Mouse (Mus musculus): ENCODE measurements around the gene Wdfy2. TPM values are rescaled to one million over a fixed set of nuclear protein-coding genes. Genes with fewer than 3 reads are reported as not detected.
A peak's percentile ranks its signal among the peaks of the same experiment; 100 is the strongest.

Wdfy2 gene
- polyA plus RNA-seq (2012; fragmentation: generic; extraction: Trizol) = 4.8 TPM
- long read RNA-seq, experiment 1, partial matches to known transcripts = 0 of 2 reads
- long read RNA-seq, experiment 1, other reads (novel, unspliced or antisense) = 2 of 2 reads
- long read RNA-seq, experiment 2, full-length matches to known transcripts = 30 of 45 reads
- long read RNA-seq, experiment 2, partial matches to known transcripts = 2 of 45 reads
- long read RNA-seq, experiment 2, other reads (novel, unspliced or antisense) = 13 of 45 reads

- TF ChIP-seq MYOG (IDR thresholded peaks at IDR 0.05; ENCODE audit: control insufficient read depth, extremely low read depth, insufficient read length) = no peak
- TF ChIP-seq USF1 (IDR thresholded peaks at IDR 0.05; ENCODE audit: low read depth) = no peak
- TF ChIP-seq FOSL1 (IDR thresholded peaks at IDR 0.05; ENCODE audit: insufficient read depth, low read length, poor library complexity, severe bottlenecking) = no peak
- TF ChIP-seq CTCF (IDR thresholded peaks at IDR 0.05; ENCODE audit: control insufficient read depth, insufficient read depth, insufficient read length) = no peak
- H3K4me3 ChIP-seq (ENCODE audit: insufficient read depth, poor library complexity, severe bottlenecking) = peak within 1 kb of the TSS; percentile 84
- H3K79me2 ChIP-seq (ENCODE audit: control insufficient read depth, insufficient read depth) = peaks cover 52% of the 10 kb centered on the region
- H3K79me3 ChIP-seq (ENCODE audit: low read depth) = peaks cover 24% of the 10 kb centered on the region
- no peaks in the 10 kb centered on the region for H3K27me3 ChIP-seq (ENCODE audit: control insufficient read depth, insufficient read depth, insufficient read length)
- H3ac ChIP-seq (ENCODE audit: control insufficient read depth, insufficient read length, low read depth) = peak within 1 kb of the TSS; percentile 89
- H3K36me3 ChIP-seq (ENCODE audit: control insufficient read depth, insufficient read depth) = no peaks in the 10 kb centered on the region
Observed at GRCm38 (mm10) chr14:62837641-62838252, at the start of gene Wdfy2. Gene Wdfy2 (plus strand): TSS chr14:62837678.

GRCm38 (mm10) chr14:62789282-62789681, 48.2 kb upstream of the Wdfy2 start:
- Histone ChIP-seq H3K36me3 (ENCODE audit: control insufficient read depth, insufficient read depth) (no peaks in the 10 kb centered on the region), H3ac (ENCODE audit: control insufficient read depth, insufficient read length, low read depth) (no peak overlapping the region), H3K79me2 (ENCODE audit: control insufficient read depth, insufficient read depth) (no peaks in the 10 kb centered on the region), H3K4me3 (ENCODE audit: insufficient read depth, poor library complexity, severe bottlenecking) (no peak overlapping the region), H3K27me3 (ENCODE audit: control insufficient read depth, insufficient read depth, insufficient read length) (no peaks in the 10 kb centered on the region), H3K79me3 (ENCODE audit: low read depth) (no peaks in the 10 kb centered on the region)
- no peak for TF ChIP-seq USF1 (IDR thresholded peaks at IDR 0.05; ENCODE audit: low read depth)
- no peak for TF ChIP-seq CEBPB (IDR thresholded peaks at IDR 0.05; ENCODE audit: low read depth)

GRCm38 (mm10) chr14:62795719-62796118, 41.8 kb upstream of the Wdfy2 start:
- TF ChIP-seq FOSL1 (IDR thresholded peaks at IDR 0.05; ENCODE audit: insufficient read depth, low read length, poor library complexity, severe bottlenecking) = no peak
- no peak for TF ChIP-seq MYOD1 (IDR thresholded peaks at IDR 0.05; ENCODE audit: control insufficient read depth, insufficient read length, low read depth)
- no peak for TF ChIP-seq USF1 (IDR thresholded peaks at IDR 0.05; ENCODE audit: low read depth)
- TF ChIP-seq CTCF (IDR thresholded peaks at IDR 0.05; ENCODE audit: control insufficient read depth, insufficient read depth, insufficient read length) = no peak
- no peak for TF ChIP-seq MYOG (IDR thresholded peaks at IDR 0.05; ENCODE audit: control insufficient read depth, extremely low read depth, insufficient read length)
- no peak for TF ChIP-seq MAX (IDR thresholded peaks at IDR 0.05)
- TF ChIP-seq CEBPB (IDR thresholded peaks at IDR 0.05; ENCODE audit: low read depth) = no peak
- no peaks in the 10 kb centered on the region for H3K79me2 ChIP-seq (ENCODE audit: control insufficient read depth, insufficient read depth)
- no peak overlapping the region for H3ac ChIP-seq (ENCODE audit: control insufficient read depth, insufficient read length, low read depth)
- H3K27me3 ChIP-seq (ENCODE audit: control insufficient read depth, insufficient read depth, insufficient read length) = no peaks in the 10 kb centered on the region
- H3K36me3 ChIP-seq (ENCODE audit: control insufficient read depth, insufficient read depth) = no peaks in the 10 kb centered on the region
- no peak overlapping the region for H3K4me3 ChIP-seq (ENCODE audit: insufficient read depth, poor library complexity, severe bottlenecking)
- no peaks in the 10 kb centered on the region for H3K79me3 ChIP-seq (ENCODE audit: low read depth)

GRCm38 (mm10) chr14:62798608-62799101, 38.8 kb upstream of the Wdfy2 start:
- H3K36me3 ChIP-seq (ENCODE audit: control insufficient read depth, insufficient read depth) = no peaks in the 10 kb centered on the region
- H3K79me2 ChIP-seq (ENCODE audit: control insufficient read depth, insufficient read depth) = no peaks in the 10 kb centered on the region
- no peaks in the 10 kb centered on the region for H3K27me3 ChIP-seq (ENCODE audit: control insufficient read depth, insufficient read depth, insufficient read length)
- H3K79me3 ChIP-seq (ENCODE audit: low read depth) = no peaks in the 10 kb centered on the region
- peak; percentile 2 for TF ChIP-seq MYOD1 (IDR thresholded peaks at IDR 0.05; ENCODE audit: control insufficient read depth, insufficient read length, low read depth)
- TF ChIP-seq FOSL1 (IDR thresholded peaks at IDR 0.05; ENCODE audit: insufficient read depth, low read length, poor library complexity, severe bottlenecking) = no peak
- TF ChIP-seq USF1 (IDR thresholded peaks at IDR 0.05; ENCODE audit: low read depth) = peak; percentile 53
- TF ChIP-seq MYOG (IDR thresholded peaks at IDR 0.05; ENCODE audit: control insufficient read depth, extremely low read depth, insufficient read length) = no peak
- peak; percentile 95 for TF ChIP-seq MAX (IDR thresholded peaks at IDR 0.05)
- no peak for TF ChIP-seq CEBPB (IDR thresholded peaks at IDR 0.05; ENCODE audit: low read depth)
- no peak for TF ChIP-seq CTCF (IDR thresholded peaks at IDR 0.05; ENCODE audit: control insufficient read depth, insufficient read depth, insufficient read length)
- no peak overlapping the region for H3ac ChIP-seq (ENCODE audit: control insufficient read depth, insufficient read length, low read depth)
- H3K4me3 ChIP-seq (ENCODE audit: insufficient read depth, poor library complexity, severe bottlenecking) = no peak overlapping the region

GRCm38 (mm10) chr14:62800791-62801190, 36.7 kb upstream of the Wdfy2 start:
- Histone ChIP-seq H3K4me3 (ENCODE audit: insufficient read depth, poor library complexity, severe bottlenecking) (no peak overlapping the region), H3K79me3 (ENCODE audit: low read depth) (no peaks in the 10 kb centered on the region), H3K79me2 (ENCODE audit: control insufficient read depth, insufficient read depth) (no peaks in the 10 kb centered on the region), H3K27me3 (ENCODE audit: control insufficient read depth, insufficient read depth, insufficient read length) (no peaks in the 10 kb centered on the region), H3ac (ENCODE audit: control insufficient read depth, insufficient read length, low read depth) (no peak overlapping the region), H3K36me3 (ENCODE audit: control insufficient read depth, insufficient read depth) (no peaks in the 10 kb centered on the region)
- no peak for TF ChIP-seq MYOG (IDR thresholded peaks at IDR 0.05; ENCODE audit: control insufficient read depth, extremely low read depth, insufficient read length)
- TF ChIP-seq MYOD1 (IDR thresholded peaks at IDR 0.05; ENCODE audit: control insufficient read depth, insufficient read length, low read depth) = no peak
- TF ChIP-seq MAX (IDR thresholded peaks at IDR 0.05) = no peak
- TF ChIP-seq CEBPB (IDR thresholded peaks at IDR 0.05; ENCODE audit: low read depth) = no peak
- no peak for TF ChIP-seq USF1 (IDR thresholded peaks at IDR 0.05; ENCODE audit: low read depth)
- TF ChIP-seq FOSL1 (IDR thresholded peaks at IDR 0.05; ENCODE audit: insufficient read depth, low read length, poor library complexity, severe bottlenecking) = no peak
- TF ChIP-seq CTCF (IDR thresholded peaks at IDR 0.05; ENCODE audit: control insufficient read depth, insufficient read depth, insufficient read length) = no peak
